Mouse (Mus musculus) G1E (cell line): ENCODE results near the gene Ppp3ca.

Experiments
- CTCF ChIP-seq: IDR thresholded peaks from 2 replicates; pipeline ENCODE4 v1.5.1; 2012; ENCODE audit warnings: low read depth, low read length, inconsistent platforms, mixed read lengths
- GATA1 ChIP-seq: IDR thresholded peaks from 2 replicates; pipeline ENCODE4 v1.6.1; 2012; ENCODE audit warnings: borderline replicate concordance, low read length, inconsistent platforms, mixed read lengths

DNA sequence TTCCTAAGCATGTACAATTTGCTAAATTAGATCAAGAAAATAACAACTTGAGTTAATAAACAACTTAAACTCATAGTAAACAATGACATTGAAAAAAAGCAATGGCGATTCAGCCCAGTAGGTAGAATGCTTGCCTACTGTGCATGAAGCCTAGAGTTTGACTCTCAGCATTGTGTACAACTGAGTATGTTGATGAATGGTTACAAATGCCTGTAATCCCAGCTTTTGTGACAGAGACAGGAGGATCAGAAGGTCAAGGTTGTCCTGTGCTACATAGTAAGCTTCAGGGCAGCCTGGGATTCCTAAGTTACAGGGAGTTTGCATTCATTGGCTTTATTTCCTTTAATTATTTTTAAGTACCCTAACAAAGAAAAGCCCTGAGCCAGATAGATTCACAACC, 4.8 kb upstream of the Ppp3ca start:
- no peak for TF ChIP-seq GATA1
- no peak for TF ChIP-seq CTCF
